Mouse (Mus musculus): ENCODE results near the gene Hoxd12. TPM values are rescaled to one million over a fixed set of nuclear protein-coding genes. Genes with fewer than 3 reads are reported as not detected.

Gene Hoxd12
- polyA plus RNA-seq, 1 experiment from 2014 or later = not detected

DNA sequence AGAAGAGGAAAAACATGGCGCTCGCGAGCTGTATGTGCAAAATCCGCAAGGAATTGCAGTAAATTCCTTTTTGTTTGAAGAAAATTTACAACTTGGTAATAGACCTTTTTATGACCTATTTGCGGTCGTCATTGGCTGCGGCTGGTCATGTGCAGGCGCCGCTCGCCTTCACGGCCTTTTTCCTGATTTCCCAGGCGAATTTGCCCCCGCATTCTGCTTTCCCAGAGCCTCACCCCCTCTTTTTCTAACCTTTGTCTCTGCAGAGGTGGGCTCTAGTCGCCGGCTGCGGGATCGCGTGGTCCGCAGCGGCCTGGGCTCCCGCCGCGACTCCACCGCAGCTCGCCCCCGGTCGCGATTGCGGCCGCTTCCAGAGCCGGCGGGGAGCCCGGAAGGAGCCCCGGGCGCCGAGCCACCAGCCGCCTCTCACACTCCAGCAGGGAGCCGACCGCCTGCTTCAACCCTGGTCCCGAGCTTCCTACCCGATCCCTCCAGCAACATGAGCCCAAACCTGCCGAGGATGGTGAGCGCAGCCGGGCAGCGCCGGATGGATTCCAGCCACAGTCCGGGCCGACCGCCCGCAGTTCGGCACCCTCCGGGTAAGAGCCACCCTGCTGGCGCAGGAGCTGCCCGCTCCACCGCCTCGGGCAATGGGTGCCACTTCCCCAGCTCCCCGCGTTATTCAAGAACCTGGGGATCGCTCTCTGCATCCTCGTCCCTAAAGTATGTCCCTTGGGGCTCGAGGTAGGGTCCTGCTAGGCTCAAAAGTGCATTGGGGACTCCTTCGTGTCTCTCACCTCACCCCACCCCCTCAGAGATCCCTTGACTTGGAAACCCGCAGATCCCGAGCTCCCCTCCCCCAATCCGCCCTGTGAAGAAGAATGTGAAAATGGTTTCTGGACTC lies 37.2 kb downstream of the Hoxd12 start, which contains the start of the genes Hoxd3 and Hoxd4:
Gene Hoxd3 (plus strand): TSS at position 207 of the 901 bp plus-strand sequence.
Gene Hoxd4 (plus strand): TSS at position 209 of the 901 bp plus-strand sequence.
- H3K4me3 ChIP-seq (ENCODE audit: control insufficient read depth in 1 of 2, insufficient read depth in 1 of 2, low read depth in 1 of 2, low read length in 2 of 2) = peak within 1 kb of the TSS; percentile 42 to 43
- H3K4me1 ChIP-seq (ENCODE audit: control insufficient read depth in 2 of 2, insufficient read depth in 2 of 2, low read length in 2 of 2) = peaks cover 4 to 8% of the 10 kb centered on the region in 2 experiments; a peak in 3 of 4 replicates
- no peaks in the 10 kb centered on the region for H3K9me3 ChIP-seq (ENCODE audit: control insufficient read depth, low read length)
- no peak within 1 kb of the TSS for H3K27ac ChIP-seq (replicated peaks in 1 of 2; ENCODE audit: control insufficient read depth in 1 of 2, insufficient read depth in 1 of 2, low read depth in 2 of 2, low read length in 2 of 2)
- peak within 1 kb of the TSS; percentile 31 for H3K9ac ChIP-seq (ENCODE audit: low read length)
- no peak for ATAC-seq (ENCODE audit: insufficient number of reproducible peaks, insufficient read depth, low FRiP score, low read depth)
- H3K27me3 ChIP-seq (ENCODE audit: control insufficient read depth, insufficient read depth, low read length) = peaks cover 100% of the 10 kb centered on the region
- under 1% methylated on average over 65 of the region's 65 CpGs for WGBS
- H3K36me3 ChIP-seq (ENCODE audit: control insufficient read depth, insufficient read depth, low read length) = no peaks in the 10 kb centered on the region
- peak within 1 kb of the TSS; percentile 70 for H3K4me2 ChIP-seq (ENCODE audit: low read length)

- Histone ChIP-seq H3K4me1 (ENCODE audit: control insufficient read depth in 2 of 2, insufficient read depth in 2 of 2, low read length in 2 of 2) (peaks cover 4 to 8% of the 10 kb centered on the region in 2 experiments; a peak in 3 of 4 replicates), H3K36me3 (ENCODE audit: control insufficient read depth, insufficient read depth, low read length) (no peaks in the 10 kb centered on the region), H3K27ac (replicated peaks in 1 of 2; ENCODE audit: control insufficient read depth in 1 of 2, insufficient read depth in 1 of 2, low read depth in 2 of 2, low read length in 2 of 2) (no peak overlapping the region), H3K9me3 (ENCODE audit: control insufficient read depth, low read length) (no peaks in the 10 kb centered on the region), H3K27me3 (ENCODE audit: control insufficient read depth, insufficient read depth, low read length) (peaks cover 99% of the 10 kb centered on the region), H3K9ac (ENCODE audit: low read length) (no peak overlapping the region), H3K4me3 (ENCODE audit: control insufficient read depth in 1 of 2, insufficient read depth in 1 of 2, low read depth in 1 of 2, low read length in 2 of 2) (no peak overlapping the region), H3K4me2 (ENCODE audit: low read length) (no peak overlapping the region)
- ATAC-seq (ENCODE audit: insufficient number of reproducible peaks, insufficient read depth, low FRiP score, low read depth) = no peak
- 5% methylated on average over 19 of the region's 19 CpGs for WGBS
Observed at GRCm38 (mm10) chr2:74713239-74714150, 38.7 kb downstream of the Hoxd12 start.

- Histone ChIP-seq H3K27ac (replicated peaks in 1 of 2; ENCODE audit: control insufficient read depth in 1 of 2, insufficient read depth in 1 of 2, low read depth in 2 of 2, low read length in 2 of 2) (no peak overlapping the region), H3K27me3 (ENCODE audit: control insufficient read depth, insufficient read depth, low read length) (peaks cover 99% of the 10 kb centered on the region), H3K4me3 (ENCODE audit: control insufficient read depth in 1 of 2, insufficient read depth in 1 of 2, low read depth in 1 of 2, low read length in 2 of 2) (no peak overlapping the region), H3K4me2 (ENCODE audit: low read length) (no peak overlapping the region), H3K9me3 (ENCODE audit: control insufficient read depth, low read length) (no peaks in the 10 kb centered on the region), H3K9ac (ENCODE audit: low read length) (no peak overlapping the region), H3K4me1 (ENCODE audit: control insufficient read depth in 2 of 2, insufficient read depth in 2 of 2, low read length in 2 of 2) (peaks cover 4 to 8% of the 10 kb centered on the region in 2 experiments; a peak in 3 of 4 replicates), H3K36me3 (ENCODE audit: control insufficient read depth, insufficient read depth, low read length) (no peaks in the 10 kb centered on the region)
- 7% methylated on average over 18 of the region's 18 CpGs for WGBS
- no peak for ATAC-seq (ENCODE audit: insufficient number of reproducible peaks, insufficient read depth, low FRiP score, low read depth)
Observed at GRCm38 (mm10) chr2:74714156-74714789, 39.5 kb downstream of the Hoxd12 start.

DNA sequence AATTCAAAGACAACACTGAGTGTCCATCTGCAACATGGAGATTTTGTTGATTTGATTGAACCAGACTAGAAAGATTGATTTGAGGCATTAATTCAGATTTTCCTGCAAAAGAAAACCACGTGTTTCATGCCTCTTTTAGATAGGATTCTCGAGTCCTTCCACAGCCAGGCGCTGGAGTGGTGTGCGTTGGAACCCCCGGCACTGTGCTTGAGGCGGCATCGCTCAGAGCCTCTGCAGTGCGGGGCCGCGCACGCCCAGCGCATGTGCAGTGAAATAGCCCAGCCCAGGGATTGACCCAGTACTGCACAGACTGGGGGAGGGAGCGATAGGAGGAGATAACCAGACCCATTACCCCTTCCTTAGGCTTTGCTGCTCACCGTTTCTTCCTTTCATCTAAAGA lies 40.1 kb downstream of the Hoxd12 start:
- Histone ChIP-seq H3K9ac (ENCODE audit: low read length) (no peak overlapping the region), H3K4me3 (ENCODE audit: control insufficient read depth in 1 of 2, insufficient read depth in 1 of 2, low read depth in 1 of 2, low read length in 2 of 2) (no peak overlapping the region), H3K4me1 (ENCODE audit: control insufficient read depth in 2 of 2, insufficient read depth in 2 of 2, low read length in 2 of 2) (peaks cover 4 to 8% of the 10 kb centered on the region in 2 experiments; a peak in 3 of 4 replicates), H3K27me3 (ENCODE audit: control insufficient read depth, insufficient read depth, low read length) (peaks cover 99% of the 10 kb centered on the region), H3K27ac (replicated peaks in 1 of 2; ENCODE audit: control insufficient read depth in 1 of 2, insufficient read depth in 1 of 2, low read depth in 2 of 2, low read length in 2 of 2) (no peak overlapping the region), H3K9me3 (ENCODE audit: control insufficient read depth, low read length) (no peaks in the 10 kb centered on the region), H3K36me3 (ENCODE audit: control insufficient read depth, insufficient read depth, low read length) (no peaks in the 10 kb centered on the region), H3K4me2 (ENCODE audit: low read length) (no peak overlapping the region)
- ATAC-seq (ENCODE audit: insufficient number of reproducible peaks, insufficient read depth, low FRiP score, low read depth) = no peak; the same call in 1 of the 2 replicates
- WGBS = under 1% methylated on average over 14 of the region's 14 CpGs

DNA sequence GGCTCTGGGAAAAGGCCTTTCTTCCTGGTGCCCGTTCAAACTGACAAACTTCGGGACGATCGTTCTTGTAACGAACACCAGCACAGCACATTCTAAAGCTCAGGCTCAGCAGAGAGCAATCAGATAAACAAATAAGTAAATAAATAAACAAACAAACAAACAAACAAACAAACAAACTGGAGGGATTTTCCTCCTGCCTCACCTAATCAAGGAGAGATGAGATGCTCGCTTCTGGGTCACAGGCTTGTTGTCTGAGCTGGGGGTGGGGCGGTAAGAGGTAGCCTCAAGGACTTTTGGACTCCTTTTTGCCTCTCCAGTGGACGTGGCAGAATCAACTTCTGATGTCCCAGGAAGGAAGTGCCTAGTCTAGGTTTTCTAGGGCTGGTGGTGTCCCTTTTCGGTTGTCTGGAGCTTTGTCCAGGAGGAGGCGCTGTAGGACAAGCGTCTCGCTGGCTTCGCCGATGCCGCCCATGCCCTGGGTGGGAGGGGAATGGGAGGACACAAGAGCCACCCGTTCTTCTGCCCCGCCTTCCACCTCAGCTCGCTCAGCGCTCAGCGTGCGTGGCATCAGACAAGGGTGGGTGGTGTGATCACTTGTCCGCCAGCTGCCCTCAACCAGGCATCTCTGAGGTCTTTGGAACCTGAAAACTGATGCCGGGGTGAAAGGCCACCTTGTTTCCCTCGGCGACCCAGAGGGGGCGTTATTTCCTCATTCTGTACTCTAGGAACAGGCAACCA lies 40.9 kb downstream of the Hoxd12 start:
- H3K27ac ChIP-seq (replicated peaks in 1 of 2; ENCODE audit: control insufficient read depth in 1 of 2, insufficient read depth in 1 of 2, low read depth in 2 of 2, low read length in 2 of 2) = no peak overlapping the region
- no peak overlapping the region for H3K9ac ChIP-seq (ENCODE audit: low read length)
- peak overlapping the region; percentile 54 for H3K4me2 ChIP-seq (ENCODE audit: low read length)
- 2% methylated on average over 26 of the region's 26 CpGs for WGBS
- no peaks in the 10 kb centered on the region for H3K36me3 ChIP-seq (ENCODE audit: control insufficient read depth, insufficient read depth, low read length)
- H3K27me3 ChIP-seq (ENCODE audit: control insufficient read depth, insufficient read depth, low read length) = peaks cover 99% of the 10 kb centered on the region
- peaks cover 4 to 8% of the 10 kb centered on the region in 2 experiments; a peak in 3 of 4 replicates for H3K4me1 ChIP-seq (ENCODE audit: control insufficient read depth in 2 of 2, insufficient read depth in 2 of 2, low read length in 2 of 2)
- ATAC-seq (ENCODE audit: insufficient number of reproducible peaks, insufficient read depth, low FRiP score, low read depth) = peak; percentile 76; the same call in 1 of the 2 replicates
- no peaks in the 10 kb centered on the region for H3K9me3 ChIP-seq (ENCODE audit: control insufficient read depth, low read length)
- peak overlapping the region; percentile 20 to 21 for H3K4me3 ChIP-seq (ENCODE audit: control insufficient read depth in 1 of 2, insufficient read depth in 1 of 2, low read depth in 1 of 2, low read length in 2 of 2)

DNA sequence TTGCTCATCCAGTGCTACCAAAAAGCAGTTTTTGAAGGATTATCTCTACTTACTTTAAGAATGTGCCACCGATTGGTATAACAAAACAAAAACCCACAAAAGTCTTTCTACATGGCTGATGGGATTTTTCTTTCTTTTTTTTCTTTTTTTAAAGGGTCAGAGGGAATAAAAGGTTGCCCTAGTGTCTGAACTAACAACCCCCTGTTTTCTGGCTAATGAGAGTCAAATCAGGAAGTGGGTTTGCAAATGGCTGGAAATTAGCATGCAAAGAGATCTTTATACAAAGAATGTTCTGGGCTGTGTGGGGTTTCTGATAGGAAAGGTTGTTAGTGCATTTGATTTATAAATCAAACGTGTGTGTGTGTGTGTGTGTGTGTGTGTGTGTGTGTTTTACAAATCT lies 45.6 kb downstream of the Hoxd12 start:
- H3K4me3 ChIP-seq (ENCODE audit: control insufficient read depth in 1 of 2, insufficient read depth in 1 of 2, low read depth in 1 of 2, low read length in 2 of 2) = no peak overlapping the region
- no peak overlapping the region for H3K9ac ChIP-seq (ENCODE audit: low read length)
- H3K4me1 ChIP-seq (ENCODE audit: control insufficient read depth in 2 of 2, insufficient read depth in 2 of 2, low read length in 2 of 2) = peaks cover 0 to 2% of the 10 kb centered on the region in 2 experiments; a peak in 1 of 4 replicates
- no peak for ATAC-seq (ENCODE audit: insufficient number of reproducible peaks, insufficient read depth, low FRiP score, low read depth)
- H3K27ac ChIP-seq (replicated peaks in 1 of 2; ENCODE audit: control insufficient read depth in 1 of 2, insufficient read depth in 1 of 2, low read depth in 2 of 2, low read length in 2 of 2) = no peak overlapping the region
- no peaks in the 10 kb centered on the region for H3K9me3 ChIP-seq (ENCODE audit: control insufficient read depth, low read length)
- H3K27me3 ChIP-seq (ENCODE audit: control insufficient read depth, insufficient read depth, low read length) = peaks cover 99% of the 10 kb centered on the region
- 7% methylated on average over 2 of the region's 2 CpGs for WGBS
- no peaks in the 10 kb centered on the region for H3K36me3 ChIP-seq (ENCODE audit: control insufficient read depth, insufficient read depth, low read length)
- no peak overlapping the region for H3K4me2 ChIP-seq (ENCODE audit: low read length)
